ENCODE assay signal across 19 mouse cellular contexts in the genomic region with DNA sequence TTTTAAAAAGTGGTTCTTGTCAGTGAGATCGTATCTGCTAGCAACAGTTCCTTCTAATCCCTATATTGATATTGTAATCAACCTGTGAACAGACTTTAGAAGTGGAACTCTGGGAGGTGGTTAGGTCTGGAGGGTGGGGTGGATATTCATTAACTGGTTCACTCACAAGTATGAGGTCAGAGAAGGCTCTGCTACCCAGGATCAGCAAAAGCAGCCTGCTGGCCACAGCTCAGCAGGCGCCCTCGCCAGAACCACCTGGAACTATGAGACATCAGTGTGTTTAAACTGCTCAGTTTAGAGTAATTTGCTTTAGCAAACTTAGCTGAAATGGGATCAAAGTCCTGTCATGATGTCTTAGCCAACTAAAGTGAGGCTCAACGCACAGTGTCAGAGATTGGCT. TPM values are rescaled to one million over a fixed set of nuclear protein-coding genes. Genes with fewer than 3 reads are reported as not detected.
DNase-seq lines count a peak whose midpoint lies in the region; ATAC-seq lines count a peak whose summit lies in the region.
"Had no signal": no experiment of that assay in that cellular context is flagged by ENCODE, and none has a peak within 500 bp of the region (broad histone marks: within the 10 kb centered on the region; RNA-seq: fewer than 3 reads in every experiment).

No protein-coding gene starts in this region.

- 0 out of 2 replicates have a peak, but pooled peaks cover 4% of the 10 kb centered on the region for H3K27me3 ChIP-seq in heart, embryonic 13.5 days (replicated peaks)
- H3K27me3 ChIP-seq in midbrain, embryonic 16.5 days (ENCODE audit: control insufficient read depth, insufficient read depth, low read depth, low read length) = no peaks in the 10 kb centered on the region
- H3K27me3 ChIP-seq in midbrain, embryonic 10.5 days (ENCODE audit: low read depth, poor library complexity, severe bottlenecking) = no peaks in the 10 kb centered on the region
- H3K27me3 ChIP-seq in forebrain, embryonic 10.5 days (ENCODE audit: poor library complexity, severe bottlenecking) = peaks cover 25% of the 10 kb centered on the region
- H3K27me3 ChIP-seq: lung, embryonic 15.5 days had no signal

- no peaks in the 10 kb centered on the region for H3K9me3 ChIP-seq in heart, embryonic 13.5 days
- H3K9me3 ChIP-seq in midbrain, embryonic 16.5 days (replicated peaks; ENCODE audit: control insufficient read depth, low read length, poor library complexity, severe bottlenecking) = no peaks in the 10 kb centered on the region
- H3K9me3 ChIP-seq in midbrain, embryonic 10.5 days (replicated peaks) = no peaks in the 10 kb centered on the region
- no peaks in the 10 kb centered on the region for H3K9me3 ChIP-seq in forebrain, embryonic 10.5 days
- H3K9me3 ChIP-seq: lung, embryonic 15.5 days had no signal

- ATAC-seq in heart, embryonic 13.5 days (ENCODE audit: extremely low read depth, insufficient number of reproducible peaks, low FRiP score, low TSS enrichment) = no peak
- ATAC-seq in midbrain, embryonic 16.5 days = 0 out of 2 replicates have a peak, but pooled peaks have one; percentile 23
- ATAC-seq in megakaryocyte progenitor cell, adult 5-6 weeks (replicated peaks; ENCODE audit: poor library complexity) = no peak
- ATAC-seq in cerebellum, adult (ENCODE audit: insufficient number of reproducible peaks, low FRiP score, low TSS enrichment) = no peak
- ATAC-seq: inflammation-experienced regulatory T-cells, adult 6 months had no signal

- H3K4me3 ChIP-seq in heart, embryonic 13.5 days = no peak overlapping the region
- H3K4me3 ChIP-seq in midbrain, embryonic 16.5 days (ENCODE audit: low read depth, low read length) = no peak overlapping the region
- no peak overlapping the region for H3K4me3 ChIP-seq in midbrain, embryonic 10.5 days
- H3K4me3 ChIP-seq in forebrain, embryonic 10.5 days = no peak overlapping the region
- H3K4me3 ChIP-seq: lung, embryonic 15.5 days had no signal

- H3K27ac ChIP-seq in heart, embryonic 13.5 days (replicated peaks) = no peak overlapping the region
- no peak overlapping the region for H3K27ac ChIP-seq in midbrain, embryonic 16.5 days (ENCODE audit: low read length)
- H3K27ac ChIP-seq in midbrain, embryonic 10.5 days (replicated peaks) = no peak overlapping the region
- no peak overlapping the region for H3K27ac ChIP-seq in forebrain, embryonic 10.5 days

- H3K9ac ChIP-seq in heart, embryonic 13.5 days = 0 out of 2 replicates have a peak overlapping the region, but pooled peaks have one; percentile 5
- no peak overlapping the region for H3K9ac ChIP-seq in midbrain, embryonic 16.5 days (ENCODE audit: low read depth, low read length)
- H3K9ac ChIP-seq: lung, embryonic 15.5 days had no signal

- intact Hi-C loops in heart, postnatal 25 days (cut with DNase I) = no loop called here

- H3K4me2 ChIP-seq in heart, embryonic 13.5 days = no peak overlapping the region
- H3K4me2 ChIP-seq in midbrain, embryonic 16.5 days (ENCODE audit: low read length) = no peak overlapping the region
- H3K4me2 ChIP-seq: lung, embryonic 15.5 days had no signal

- 49% methylated on average over 4 of the region's 4 CpGs for WGBS in heart, embryonic 13.5 days
- 30% methylated on average over 4 of the region's 4 CpGs for WGBS in midbrain, embryonic 16.5 days
- WGBS in midbrain, embryonic 10.5 days = 52% methylated on average over 4 of the region's 4 CpGs
- 59% methylated on average over 4 of the region's 4 CpGs for WGBS in forebrain, embryonic 10.5 days

- H3K36me3 ChIP-seq in heart, embryonic 13.5 days = no peaks in the 10 kb centered on the region
- H3K36me3 ChIP-seq in midbrain, embryonic 16.5 days (ENCODE audit: control insufficient read depth, insufficient read depth, low read length) = no peaks in the 10 kb centered on the region
- H3K36me3 ChIP-seq in midbrain, embryonic 10.5 days = no peaks in the 10 kb centered on the region
- H3K36me3 ChIP-seq in forebrain, embryonic 10.5 days (replicated peaks) = no peaks in the 10 kb centered on the region
- H3K36me3 ChIP-seq: lung, embryonic 15.5 days had no signal

- peaks cover 29% of the 10 kb centered on the region for H3K4me1 ChIP-seq in heart, embryonic 13.5 days
- H3K4me1 ChIP-seq in midbrain, embryonic 16.5 days (ENCODE audit: control insufficient read depth, insufficient read depth, low read length) = no peaks in the 10 kb centered on the region
- peaks cover 26% of the 10 kb centered on the region for H3K4me1 ChIP-seq in midbrain, embryonic 10.5 days
- peaks cover 43% of the 10 kb centered on the region for H3K4me1 ChIP-seq in forebrain, embryonic 10.5 days

- DNase-seq in heart, postnatal 25 days (ENCODE audit: low spot score) = no peak
- DNase-seq in midbrain, embryonic 10.5 days (ENCODE audit: low spot score) = no peak
- peak; percentile 56 to 71 for DNase-seq in kidney, postnatal 36 days
- DNase-seq in forebrain, embryonic 10.5 days (ENCODE audit: extremely low spot score, low spot score) = no peak
- DNase-seq: adrenal gland, adult 8-10 months; cerebellum, adult 9-10 months; layer of hippocampus, postnatal 36 days; left cerebral cortex, postnatal 4 days; right cerebral cortex, adult 18-20 months; thymus, adult 2 months had no signal

RNA-seq across cellular contexts. Expression of gene Rfx8, which starts 25.6 kb away (rescaled TPM):
- polyA plus RNA-seq in heart, embryonic 13.5 days (2015; fragmentation: Nextera tagmentation; extraction: Ambion mirVana) = 0.59 and 0.67 TPM in 2 replicates
- under 1 TPM; 0.34 to 0.36 TPM for total RNA-seq in heart, postnatal 25 days (2021)
- 0.15 and 0.40 TPM in 2 replicates for polyA plus RNA-seq in midbrain, embryonic 16.5 days (2015; fragmentation: Nextera tagmentation; extraction: Ambion mirVana)
- polyA plus RNA-seq in midbrain, embryonic 10.5 days (2016; fragmentation: Nextera tagmentation; extraction: Ambion mirVana) = 0.20 and 0.39 TPM in 2 replicates
- 0.10 and 0.59 TPM in 2 replicates for total RNA-seq in megakaryocyte progenitor cell, adult 5-6 weeks (2015)
- total RNA-seq in megakaryocyte progenitor cell, adult 5-6 weeks (2017) = 0.34 and 0.62 TPM in 2 replicates
- 0.22 and 0.34 TPM in 2 replicates for polyA plus RNA-seq in forebrain, embryonic 10.5 days (2016; fragmentation: Nextera tagmentation; extraction: Ambion mirVana)
- total RNA-seq: granulocyte monocyte progenitor cell, adult 5-6 weeks; megakaryocyte-erythroid progenitor cell, adult 5-6 weeks had no signal
- polyA plus RNA-seq: inflammation-experienced regulatory T-cells, adult 6 months had no signal

RNA-seq across cellular contexts. Expression of gene Creg2, which starts 43.9 kb away (rescaled TPM):
- polyA plus RNA-seq in heart, embryonic 13.5 days (2015; fragmentation: Nextera tagmentation; extraction: Ambion mirVana) = not detected in 2 replicates
- not detected for total RNA-seq in heart, postnatal 25 days (2021)
- polyA plus RNA-seq in midbrain, embryonic 16.5 days (2015; fragmentation: Nextera tagmentation; extraction: Ambion mirVana) = 8.4 and 9.2 TPM in 2 replicates
- polyA plus RNA-seq in midbrain, embryonic 10.5 days (2016; fragmentation: Nextera tagmentation; extraction: Ambion mirVana) = 0.57 and 0.76 TPM in 2 replicates
- not detected in 2 replicates for total RNA-seq in megakaryocyte progenitor cell, adult 5-6 weeks (2015)
- total RNA-seq in megakaryocyte progenitor cell, adult 5-6 weeks (2017) = not detected in 2 replicates
- 0.05 TPM in 1 of 2 replicates, not detected in the other for polyA plus RNA-seq in forebrain, embryonic 10.5 days (2016; fragmentation: Nextera tagmentation; extraction: Ambion mirVana)
- total RNA-seq: granulocyte monocyte progenitor cell, adult 5-6 weeks; heart, postnatal 4 days; megakaryocyte-erythroid progenitor cell, adult 5-6 weeks had no signal

Comparison
In these comparisons a context has a peak if more than half of its experiments do, and no peak if none do; other contexts are left out.
1. DNase-seq: peak in kidney, postnatal 36 days (2 of 2); none in heart, postnatal 25 days (single experiment), midbrain, embryonic 10.5 days (single experiment) and forebrain, embryonic 10.5 days (single experiment).